Mouse (Mus musculus) forebrain, postnatal 0 days (tissue): ENCODE measurements at regions not wholly inside any gene's neighbourhood (a gene's known extent, or its start where the extent isn't known, plus 50 kb on each side); places are given as distances from the start of the nearest gene placed in this dataset.

Experiments
- ATAC-seq: fragments of 200-750 bp; cut with Nextera tagmentation; 2 replicates; pipeline ENCODE4 v1.8.0; 2017; ENCODE audit warnings: mild to moderate bottlenecking, moderate library complexity
- DNase-seq: peaks from one replicate; pipeline ENCODE4 v3.0.0-alpha.2; 2015
- H3K27ac ChIP-seq: fragments of 300-500 bp; sonication (generic); 2 replicates; pipeline ENCODE4 v1.5.1; 2014; ENCODE audit warnings: low read depth, mild to moderate bottlenecking, antibody characterized with exemption, low read length, moderate library complexity, mixed read lengths
- H3K27me3 ChIP-seq: fragments of 300-500 bp; sonication (generic); 2 replicates; pipeline ENCODE4 v1.6.1; 2014; ENCODE audit warnings: mild to moderate bottlenecking, low read length, mixed read lengths; ENCODE audit not compliant: insufficient read depth
- H3K36me3 ChIP-seq: fragments of 300-500 bp; sonication (generic); 2 replicates; pipeline ENCODE4 v1.6.1; 2014; ENCODE audit warnings: mild to moderate bottlenecking, moderate library complexity; ENCODE audit not compliant: insufficient read depth
- H3K4me1 ChIP-seq: fragments of 300-500 bp; sonication (generic); 2 replicates; pipeline ENCODE4 v1.6.1; 2014; ENCODE audit warnings: antibody characterized with exemption; ENCODE audit not compliant: insufficient read depth
- H3K4me2 ChIP-seq: fragments of 300-500 bp; sonication (generic); 2 replicates; pipeline ENCODE4 v1.6.1; 2014; ENCODE audit warnings: low read depth, mild to moderate bottlenecking, moderate library complexity
- H3K4me3 ChIP-seq: fragments of 300-500 bp; sonication (generic); 2 replicates; pipeline ENCODE4 v1.5.1; 2014; ENCODE audit warnings: low read depth, low read length, mixed read lengths
- H3K9ac ChIP-seq: fragments of 300-500 bp; sonication (generic); 2 replicates; pipeline ENCODE4 v1.6.1; 2014; ENCODE audit warnings: mild to moderate bottlenecking
- H3K9me3 ChIP-seq: fragments of 300-500 bp; sonication (generic); 2 replicates; pipeline ENCODE4 v1.6.1; 2016; ENCODE audit warnings: low read length
- CTCF ChIP-seq: sonication (generic); IDR thresholded peaks from 2 replicates; pipeline ENCODE4 v1.5.1; 2016; ENCODE audit warnings: antibody characterized with exemption, control low read depth, low read depth
- WGBS: fragments of 180-500 bp; shearing (Covaris S2); extraction: QIAGEN DNeasy Blood & Tissue Kit; methylation state at CpG from one replicate; pipeline ENCODE4 v1.1.7; 2014; 5-methylcytosine and 5-hydroxymethylcytosine counted together

DNA sequence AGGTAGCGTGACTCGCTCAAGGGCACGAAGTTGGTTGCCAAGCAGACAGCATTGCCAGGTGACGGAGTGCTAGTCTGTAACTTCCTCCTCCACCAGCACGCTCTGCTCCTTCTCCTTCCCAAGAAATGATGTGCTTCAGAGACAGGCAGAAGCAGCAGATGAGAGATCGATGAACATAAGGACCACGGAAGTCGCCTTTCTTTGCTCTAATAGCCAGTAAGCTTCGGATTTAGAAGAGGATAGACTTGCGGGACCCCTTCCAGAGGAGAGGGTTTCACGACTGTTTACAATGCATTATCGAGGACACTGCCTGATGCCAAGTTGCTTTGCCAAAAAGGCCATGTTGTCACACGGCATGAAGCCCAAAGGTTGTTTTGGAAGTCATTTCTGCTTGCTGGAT lies 199.2 kb downstream of the Spry2 start:
- 72% methylated on average over 13 of the region's 13 CpGs for WGBS
- Histone ChIP-seq H3K4me3 (no peak overlapping the region), H3K27me3 (no peaks in the 10 kb centered on the region), H3K27ac (no peak overlapping the region), H3K9me3 (no peaks in the 10 kb centered on the region), H3K4me1 (no peaks in the 10 kb centered on the region), H3K9ac (no peak overlapping the region), H3K4me2 (no peak overlapping the region), H3K36me3 (no peaks in the 10 kb centered on the region)
- no peak for DNase-seq
- TF ChIP-seq CTCF, result no peak
- no peak for ATAC-seq

- no peaks in the 10 kb centered on the region for H3K9me3 ChIP-seq
- TF ChIP-seq CTCF, result no peak
- ATAC-seq, result no peak
Measured at GRCm38 (mm10) chr14:105694969-105695368, 201.7 kb downstream of the Spry2 start.

GRCm38 (mm10) chr14:105693713-105694112 lies 202.9 kb downstream of the Spry2 start:
- no peak overlapping the region for H3K27ac ChIP-seq
- no peak overlapping the region for H3K4me3 ChIP-seq
- ATAC-seq (no peak), DNase-seq (no peak)
- H3K36me3 ChIP-seq, result no peaks in the 10 kb centered on the region
- no peaks in the 10 kb centered on the region for H3K27me3 ChIP-seq
- no peak overlapping the region for H3K4me2 ChIP-seq
- no peaks in the 10 kb centered on the region for H3K4me1 ChIP-seq
- no peak for TF ChIP-seq CTCF
- H3K9me3 ChIP-seq, result no peaks in the 10 kb centered on the region
- no peak overlapping the region for H3K9ac ChIP-seq
- 77% methylated on average over 4 of the region's 4 CpGs for WGBS

More at GRCm38 (mm10) chr14:105694969-105695368, 201.7 kb downstream of the Spry2 start:
- DNase-seq, result no peak
- no peaks in the 10 kb centered on the region for H3K4me1 ChIP-seq
- H3K9ac ChIP-seq, result no peak overlapping the region
- no peak overlapping the region for H3K4me2 ChIP-seq
- H3K36me3 ChIP-seq, result no peaks in the 10 kb centered on the region
- H3K27ac ChIP-seq, result no peak overlapping the region
- H3K27me3 ChIP-seq, result no peaks in the 10 kb centered on the region
- H3K4me3 ChIP-seq, result no peak overlapping the region

GRCm38 (mm10) chr14:105684826-105685465 lies 211.7 kb downstream of the Spry2 start:
- no peak for ATAC-seq
- no peak overlapping the region for H3K4me3 ChIP-seq
- H3K27ac ChIP-seq, result no peak overlapping the region
- H3K4me1 ChIP-seq, result no peaks in the 10 kb centered on the region
- TF ChIP-seq CTCF, result no peak
- no peak overlapping the region for H3K4me2 ChIP-seq
- WGBS, result 58% methylated on average over 11 of the region's 11 CpGs
- DNase-seq, result no peak
- no peaks in the 10 kb centered on the region for H3K27me3 ChIP-seq
- H3K9me3 ChIP-seq, result no peaks in the 10 kb centered on the region
- no peaks in the 10 kb centered on the region for H3K36me3 ChIP-seq
- H3K9ac ChIP-seq, result no peak overlapping the region

DNA sequence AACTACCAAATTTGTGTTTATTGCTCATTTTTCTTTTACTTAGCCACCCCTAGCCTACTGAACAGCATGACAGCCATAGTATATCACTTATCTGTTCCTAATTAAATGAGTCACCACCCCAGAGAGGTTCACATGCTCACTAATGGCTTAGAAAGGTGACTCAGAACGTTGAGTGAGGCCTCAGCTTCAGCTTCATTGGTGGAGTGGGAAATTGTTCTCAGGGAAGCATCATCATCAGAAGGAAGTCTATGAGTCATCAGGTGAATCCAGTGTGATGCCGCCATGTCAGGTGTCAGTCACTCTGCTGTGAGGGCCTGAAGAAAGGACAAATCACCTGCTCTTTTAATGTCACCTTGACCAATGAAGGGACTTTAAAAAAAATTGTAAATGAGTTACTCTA lies 212.3 kb downstream of the Spry2 start:
- no peak overlapping the region for H3K27ac ChIP-seq
- ATAC-seq (no peak), DNase-seq (no peak)
- H3K4me2 ChIP-seq, result no peak overlapping the region
- H3K27me3 ChIP-seq, result no peaks in the 10 kb centered on the region
- H3K4me1 ChIP-seq, result no peaks in the 10 kb centered on the region
- H3K36me3 ChIP-seq, result no peaks in the 10 kb centered on the region
- H3K9me3 ChIP-seq, result no peaks in the 10 kb centered on the region
- no peak overlapping the region for H3K4me3 ChIP-seq
- 78% methylated on average over 2 of the region's 2 CpGs for WGBS
- no peak for TF ChIP-seq CTCF
- H3K9ac ChIP-seq, result no peak overlapping the region

DNA sequence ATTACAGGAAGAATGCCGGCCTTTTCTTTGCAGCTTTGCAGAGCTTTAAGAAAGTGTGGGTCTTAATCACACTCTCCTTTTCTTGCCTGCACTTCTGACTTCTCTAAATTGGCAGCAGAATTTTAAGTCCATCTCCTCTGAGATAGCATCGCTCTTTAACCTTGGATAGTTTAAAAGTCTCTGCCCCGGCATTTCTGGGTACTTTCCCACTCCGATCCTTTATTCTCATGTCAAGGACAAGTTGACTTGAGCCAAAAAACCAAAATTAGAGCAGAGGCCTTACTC lies 220.0 kb downstream of the Spry2 start:
- H3K9ac ChIP-seq, result no peak overlapping the region
- no peak overlapping the region for H3K27ac ChIP-seq
- DNase-seq (no peak), ATAC-seq (no peak)
- H3K4me2 ChIP-seq, result no peak overlapping the region
- no peak overlapping the region for H3K4me3 ChIP-seq
- H3K27me3 ChIP-seq, result no peaks in the 10 kb centered on the region
- no peaks in the 10 kb centered on the region; the same call in 1 of the 2 replicates for H3K4me1 ChIP-seq
- no peaks in the 10 kb centered on the region for H3K9me3 ChIP-seq
- H3K36me3 ChIP-seq, result no peaks in the 10 kb centered on the region
- TF ChIP-seq CTCF, result no peak
- WGBS, result 11% methylated on average over 4 of the region's 4 CpGs

DNA sequence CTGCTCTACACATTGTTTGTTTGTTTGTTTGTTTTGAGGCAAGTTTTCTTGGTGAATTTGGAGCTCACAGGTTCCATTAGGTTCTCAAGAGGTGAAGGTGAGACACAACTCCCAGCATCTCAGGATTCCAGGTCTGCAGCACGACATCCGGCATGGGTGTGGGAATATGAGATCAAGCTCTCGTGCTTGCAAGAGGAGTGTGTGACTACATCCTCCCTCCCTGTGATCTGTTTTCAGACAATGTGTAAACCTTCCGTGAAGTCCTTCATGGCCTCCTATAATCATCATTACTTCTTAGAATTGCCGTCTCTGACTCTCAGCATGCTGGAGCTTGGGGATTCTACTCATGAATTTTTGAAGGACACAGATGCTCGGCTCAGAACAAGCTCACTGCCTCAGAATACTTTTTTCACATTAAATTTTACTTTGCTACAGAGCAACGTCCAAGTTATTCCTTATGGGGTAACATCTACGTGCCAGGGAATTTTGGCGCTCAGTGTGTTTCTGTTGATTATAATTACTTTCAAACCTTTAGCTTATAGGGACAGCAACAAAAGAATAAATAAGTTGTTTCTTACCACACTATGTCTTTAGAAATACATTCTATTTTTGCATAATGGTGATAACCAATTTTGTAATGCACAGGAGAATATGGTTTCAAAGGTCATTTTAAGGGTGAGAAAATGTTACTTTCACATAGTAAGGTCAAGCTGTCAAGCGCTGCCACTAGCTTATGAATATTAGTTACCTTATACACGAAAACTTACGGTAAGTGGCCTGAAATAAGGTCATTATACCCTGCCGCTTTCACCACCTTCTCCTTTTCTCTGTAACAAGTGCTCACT lies 220.6 kb downstream of the Spry2 start:
- TF ChIP-seq CTCF, result no peak
- peak; percentile 48; the same call in 1 of the 2 replicates for ATAC-seq
- Histone ChIP-seq H3K27me3 (no peaks in the 10 kb centered on the region), H3K4me2 (no peak overlapping the region), H3K9ac (no peak overlapping the region), H3K36me3 (no peaks in the 10 kb centered on the region), H3K4me3 (no peak overlapping the region), H3K27ac (no peak overlapping the region), H3K4me1 (no peaks in the 10 kb centered on the region; the same call in 1 of the 2 replicates), H3K9me3 (no peaks in the 10 kb centered on the region)
- WGBS, result 22% methylated on average over 13 of the region's 13 CpGs
- DNase-seq, result peak; percentile 43
